Mouse (Mus musculus) G1E (cell line): Measurements from ENCODE around the gene Klhl26.

Source experiments
- CTCF ChIP-seq: IDR thresholded peaks from 2 replicates; pipeline ENCODE4 v1.5.1; 2012; ENCODE audit warnings: low read depth, low read length, inconsistent platforms, mixed read lengths
- GATA1 ChIP-seq: IDR thresholded peaks from 2 replicates; pipeline ENCODE4 v1.6.1; 2012; ENCODE audit warnings: borderline replicate concordance, low read length, inconsistent platforms, mixed read lengths
- POLR2AphosphoS5 ChIP-seq: IDR thresholded peaks from 2 replicates; pipeline ENCODE4 v1.6.1; 2012; ENCODE audit warnings: low read depth, low read length, inconsistent platforms; ENCODE audit not compliant: insufficient replicate concordance

- TF ChIP-seq CTCF (no peak), GATA1 (no peak), POLR2AphosphoS5 (no peak)
Measured at GRCm38 (mm10) chr8:70462516-70462813, 14.3 kb downstream of the Klhl26 start.
